Mouse (Mus musculus) spleen, adult 18-20 months (tissue): ENCODE results near the gene Eya4.

Experiments used
- DNase-seq, 2 experiments: peaks; one replicate each; pipeline ENCODE4 v3.0.0; 2022; ENCODE audit warnings: mixed read lengths in 2 of 2

Gene Eya4

GRCm38 (mm10) chr10:23350011-23350911, at the start of gene Eya4:
TSS of gene Eya4 (minus strand) at chr10:23350786.
- no peak for DNase-seq

- no peak for DNase-seq
These were observed 44.8 kb upstream of the Eya4 start for GRCm38 (mm10) chr10:23395399-23395798.

- no peak for DNase-seq
These were observed 44.1 kb upstream of the Eya4 start for GRCm38 (mm10) chr10:23394556-23395245.

- DNase-seq = no peak
These were observed 43.6 kb upstream of the Eya4 start for GRCm38 (mm10) chr10:23394152-23394551.

GRCm38 (mm10) chr10:23363866-23364265, 13.3 kb upstream of the Eya4 start:
- DNase-seq = no peak

DNA sequence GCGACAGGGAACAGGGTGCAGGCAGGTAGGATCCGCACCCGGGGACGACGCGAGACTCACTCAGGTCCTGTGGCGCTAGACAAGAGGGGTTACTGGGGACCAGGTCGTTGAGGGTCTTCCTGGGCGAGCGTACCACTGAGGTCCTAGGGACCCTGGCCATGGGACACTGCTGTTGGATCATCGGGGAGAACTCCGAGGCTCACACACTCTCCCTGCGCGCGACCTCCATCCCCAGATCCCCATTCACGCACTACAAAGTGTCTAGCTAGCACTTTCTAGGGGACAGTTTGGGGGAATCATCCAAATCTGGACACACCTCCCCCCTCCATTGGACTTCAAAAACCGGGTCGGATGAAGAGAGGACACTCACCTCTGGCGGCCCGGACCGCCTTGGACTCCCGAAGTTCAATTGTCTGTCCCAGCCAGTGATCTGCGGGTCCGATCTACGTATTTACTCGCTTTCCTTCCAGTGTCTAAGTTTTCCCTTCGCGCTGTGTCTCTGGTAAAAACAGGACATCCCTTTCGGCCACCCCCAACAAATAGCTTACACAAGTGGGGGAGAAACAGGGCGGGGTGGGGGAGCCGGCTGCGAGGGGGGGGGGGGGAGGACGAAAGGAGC, 1.1 kb downstream of the Eya4 start:
- DNase-seq = no peak

GRCm38 (mm10) chr10:23348893-23349391, 1.6 kb downstream of the Eya4 start:
- DNase-seq = no peak

- no peak for DNase-seq
These were observed 2.3 kb downstream of the Eya4 start for GRCm38 (mm10) chr10:23348101-23348892.

DNA sequence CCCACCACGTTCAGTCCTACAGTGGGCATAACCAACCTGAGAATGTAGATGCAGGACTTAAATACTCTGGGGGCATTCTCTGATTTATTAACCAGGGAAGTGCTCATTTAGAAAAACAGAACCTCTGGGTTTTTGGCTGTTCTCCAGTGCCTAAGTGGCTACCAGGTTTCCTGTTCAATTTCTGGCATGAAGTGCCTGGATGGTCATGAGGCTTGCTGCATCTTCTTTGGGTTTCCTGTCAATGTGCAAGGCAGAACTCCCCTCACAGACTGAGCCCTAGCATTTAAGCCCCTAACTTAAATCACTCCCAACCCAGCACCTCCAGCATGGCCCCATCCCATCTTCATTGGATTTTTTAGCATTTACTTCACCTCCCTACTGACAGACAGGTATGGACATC, 13.3 kb downstream of the Eya4 start:
- no peak for DNase-seq

GRCm38 (mm10) chr10:23332768-23333167, 17.8 kb downstream of the Eya4 start:
- no peak for DNase-seq

DNA sequence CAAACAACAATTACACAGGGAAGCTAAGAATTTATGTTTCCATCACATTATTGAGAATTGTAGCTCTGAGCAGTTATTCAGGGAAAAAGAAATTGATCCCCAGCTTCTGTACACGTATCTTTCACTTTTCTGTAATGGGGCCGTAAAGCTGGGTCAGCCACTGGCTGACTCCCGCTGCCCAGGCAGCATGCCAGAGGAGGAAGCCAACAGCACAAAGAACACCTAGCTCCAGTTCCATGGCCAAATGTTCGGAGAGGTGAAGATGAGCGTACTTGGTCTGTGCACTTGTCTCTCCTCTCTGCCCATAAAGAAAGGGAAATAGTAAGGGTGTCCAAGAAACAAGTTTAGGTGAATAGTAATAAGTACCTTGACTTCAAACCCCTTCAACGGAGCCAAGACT, 22.9 kb downstream of the Eya4 start:
- no peak for DNase-seq

- DNase-seq = no peak
These were observed 28.3 kb downstream of the Eya4 start for GRCm38 (mm10) chr10:23322275-23322674.

DNA sequence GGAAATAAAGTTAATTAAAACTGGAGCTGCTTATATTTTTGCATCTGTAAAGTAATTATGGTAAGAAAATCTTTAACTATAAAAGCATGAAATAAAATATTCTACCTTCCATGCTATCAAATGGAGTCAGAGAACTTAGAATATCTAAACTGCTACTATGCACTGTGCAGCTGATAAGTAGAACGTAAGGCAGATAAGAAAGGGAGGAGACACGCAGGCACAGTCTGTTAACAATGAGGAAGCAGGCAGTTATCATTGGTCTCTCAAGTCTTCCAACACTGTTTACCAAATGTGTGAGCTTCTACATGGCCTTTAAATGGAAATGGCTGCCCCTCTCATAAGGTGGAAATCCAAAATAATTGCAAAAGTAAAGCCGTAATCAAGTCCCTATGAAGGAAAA, 55.0 kb downstream of the Eya4 start:
- no peak for DNase-seq

- no peak for DNase-seq
These were observed 58.1 kb downstream of the Eya4 start for GRCm38 (mm10) chr10:23292495-23292894.

GRCm38 (mm10) chr10:23277371-23277770, 73.2 kb downstream of the Eya4 start:
- no peak for DNase-seq

DNA sequence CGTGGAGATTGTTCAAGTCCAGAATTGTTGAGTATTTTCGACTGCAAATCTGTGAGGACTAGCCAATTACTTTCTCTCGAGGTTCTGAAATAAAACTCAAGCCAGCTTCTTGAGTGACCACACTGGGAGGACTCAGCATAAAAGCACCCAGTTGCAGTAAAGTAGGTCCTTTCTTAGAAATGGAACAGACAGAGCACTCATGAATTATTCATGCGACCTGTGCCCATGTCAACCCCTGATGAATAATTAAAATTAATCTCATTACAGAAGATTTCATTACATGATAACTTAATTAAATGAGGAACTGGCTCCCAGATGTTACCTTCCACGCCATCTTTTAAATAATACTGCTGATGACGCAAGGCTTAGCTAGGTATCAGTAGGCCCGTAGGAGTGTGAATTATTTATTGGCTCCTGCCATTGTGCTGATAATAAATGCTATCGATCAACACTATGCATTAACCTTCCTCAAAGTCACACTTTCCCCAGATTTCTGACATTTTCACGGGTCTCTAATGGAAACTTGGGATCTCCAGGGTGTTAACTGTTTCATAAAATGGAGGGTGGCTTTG, 79.5 kb downstream of the Eya4 start:
- DNase-seq = no peak

- no peak for DNase-seq
These were observed 80.1 kb downstream of the Eya4 start for GRCm38 (mm10) chr10:23270502-23270901.

DNA sequence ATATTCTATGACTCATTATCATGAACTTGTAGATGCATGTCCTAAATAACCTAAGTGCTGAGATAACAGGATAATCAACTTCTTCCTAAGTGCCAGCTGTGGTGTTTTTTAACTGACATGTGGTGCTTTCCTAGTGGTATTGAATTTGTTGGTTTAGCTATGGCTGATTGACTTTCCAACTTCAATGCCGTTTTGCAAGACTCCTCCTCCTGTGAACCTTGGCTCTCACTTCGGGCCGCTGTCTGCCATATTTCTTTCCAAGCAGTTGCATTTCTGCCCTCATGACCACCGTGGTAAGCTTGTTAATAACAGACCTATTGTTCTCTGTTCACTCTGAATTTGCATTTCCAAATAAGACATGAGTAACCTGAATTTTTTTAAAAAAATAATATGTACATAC, 98.4 kb downstream of the Eya4 start:
- no peak for DNase-seq

DNA sequence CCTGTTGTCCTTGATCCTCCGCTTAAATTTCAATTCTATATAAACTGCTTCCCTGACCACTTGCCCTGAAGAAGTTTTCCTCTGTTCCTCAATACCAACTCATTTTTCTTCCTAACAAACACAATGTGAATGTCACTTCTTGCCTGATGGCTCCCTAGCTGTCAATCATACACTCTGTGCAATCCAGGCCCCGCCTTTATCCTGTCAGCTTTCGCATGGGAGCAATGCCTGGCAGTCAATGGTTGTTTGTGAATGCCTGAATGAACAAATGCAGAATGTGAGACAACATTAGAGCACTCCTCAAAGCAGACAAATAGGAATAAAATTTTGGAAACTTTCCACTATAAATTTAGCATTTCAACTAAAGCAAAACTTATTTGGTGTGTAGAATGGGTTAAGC, 104.1 kb downstream of the Eya4 start:
- no peak for DNase-seq

DNA sequence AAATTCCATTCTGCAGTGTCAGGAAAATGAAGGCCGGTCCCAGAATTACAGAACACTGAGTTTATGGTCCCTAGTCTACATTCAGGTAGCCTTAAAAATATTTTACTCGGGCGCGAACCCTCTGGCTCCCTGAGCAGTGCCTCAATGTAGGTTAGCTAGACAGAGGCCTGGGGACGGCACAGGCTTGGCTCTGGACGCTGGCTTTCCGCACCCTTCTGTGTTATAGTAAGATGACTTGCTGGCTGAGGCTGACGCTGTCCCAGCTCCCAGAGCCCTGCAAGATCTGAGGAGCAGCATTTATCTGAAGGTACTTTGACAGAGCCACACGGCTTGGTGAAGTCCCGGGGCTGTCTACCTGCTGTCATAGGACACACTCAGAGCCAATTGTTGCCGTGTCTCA, 113.7 kb downstream of the Eya4 start:
- no peak for DNase-seq

DNA sequence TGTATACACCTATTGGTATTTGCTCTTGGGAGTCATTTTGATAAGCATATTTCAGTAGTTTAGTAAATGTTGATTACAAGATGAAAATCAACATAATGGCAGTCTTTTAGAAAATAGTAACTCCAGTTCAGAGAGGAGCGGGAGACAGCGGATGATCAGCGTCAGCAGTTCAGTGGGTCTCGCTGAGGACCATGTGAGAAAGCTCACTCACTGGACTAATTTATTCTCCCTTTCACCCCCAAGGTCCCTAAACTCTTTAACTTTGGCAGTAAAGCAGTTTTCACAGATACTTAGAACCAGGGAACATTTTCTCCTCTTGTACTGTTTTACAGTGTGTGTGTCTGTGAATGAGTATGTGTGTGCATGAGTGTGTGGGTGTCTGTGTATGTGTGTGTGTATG, 115.2 kb downstream of the Eya4 start:
- DNase-seq = no peak

GRCm38 (mm10) chr10:23233425-23233824, 117.2 kb downstream of the Eya4 start:
- DNase-seq = no peak
